Mouse (Mus musculus): ENCODE measurements around the gene Rnf186.
"Not testable (repeated sequence)": the region's sequence is repeated elsewhere in the genome, so short reads cannot be mapped to it uniquely, and the experiment has no call there.

The Rnf186 gene

DNA sequence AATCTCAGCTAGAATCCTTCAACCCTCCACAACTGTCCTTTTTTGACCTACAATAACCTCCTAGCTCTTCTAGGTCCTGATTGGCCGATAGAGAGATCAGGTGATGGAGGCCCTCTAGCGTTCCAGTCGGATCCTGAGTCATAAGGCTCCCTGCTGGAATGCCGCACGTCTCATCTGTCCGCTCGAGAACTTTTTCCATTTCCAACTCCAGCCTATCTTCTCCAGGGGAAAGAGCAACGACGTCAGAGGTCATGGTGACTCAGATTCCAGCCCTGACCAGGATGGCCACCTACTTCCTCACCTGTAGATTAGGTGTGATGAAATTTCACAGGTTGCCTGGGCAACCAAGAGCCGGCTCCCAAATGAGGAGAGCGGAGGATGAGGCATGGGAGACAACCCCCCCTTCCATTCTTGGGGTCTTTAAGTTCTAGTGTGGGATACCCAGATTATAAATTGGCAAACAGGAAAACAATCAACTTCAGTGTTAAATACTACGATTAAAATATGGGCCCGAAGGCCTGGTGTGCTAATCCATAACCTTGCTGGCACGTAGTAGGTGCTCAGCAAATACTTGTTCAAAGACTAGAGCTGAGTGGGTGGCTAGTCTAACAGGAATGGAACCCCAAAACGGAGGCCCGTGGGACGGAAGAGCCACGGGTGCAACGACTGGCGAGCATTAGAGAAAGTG, 5.4 kb downstream of the Rnf186 start:
- DNase-seq = peak; percentile 8

DNA sequence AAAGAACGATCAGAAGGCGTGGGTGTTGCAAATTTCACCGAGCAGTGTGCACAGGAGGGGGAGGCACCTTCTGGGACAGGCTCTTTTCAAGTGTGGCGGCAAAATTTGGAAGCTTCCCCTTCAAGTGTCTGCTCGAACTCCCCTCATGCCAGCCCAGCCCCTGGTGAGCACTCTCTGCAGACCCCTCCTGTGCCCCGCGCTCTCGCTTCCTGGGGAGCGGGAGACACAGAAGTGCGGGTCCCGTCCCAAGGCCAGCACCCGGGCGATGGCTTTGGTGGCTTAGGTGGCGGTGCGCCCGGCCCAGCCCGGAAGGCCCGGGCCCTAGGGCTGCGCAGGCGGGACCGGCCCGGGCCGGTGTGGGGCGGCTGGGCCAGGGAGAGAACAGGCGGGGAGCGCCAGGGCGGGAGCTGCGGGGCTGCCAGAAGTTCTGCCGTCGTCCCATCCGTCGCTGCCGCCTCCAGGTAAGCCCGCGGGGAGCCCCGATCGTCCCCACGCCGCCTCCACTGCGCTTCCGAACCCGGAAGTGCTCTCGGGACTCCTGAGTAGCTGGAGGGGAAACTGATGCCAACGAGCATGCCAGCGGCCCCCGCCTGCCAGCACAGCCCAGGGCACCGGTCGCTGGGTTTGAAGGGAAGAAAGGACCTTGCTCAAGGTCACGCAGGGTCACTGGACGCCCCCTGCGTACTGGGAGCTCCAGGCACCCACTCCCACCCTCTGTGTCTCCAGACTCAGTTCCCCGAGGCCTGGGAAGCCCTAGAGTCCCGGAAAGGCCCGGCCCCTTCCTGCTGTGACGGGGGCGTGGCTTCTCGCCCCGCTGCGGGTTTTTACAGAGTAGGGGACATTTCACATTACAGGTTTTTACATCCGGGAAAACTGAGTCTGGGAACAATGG, 6.2 kb downstream of the Rnf186 start, which contains the start of gene Tmco4:
Gene Tmco4 (plus strand): TSS at position 62 of the 892 bp plus-strand sequence.
- DNase-seq = peak; percentile 8

DNA sequence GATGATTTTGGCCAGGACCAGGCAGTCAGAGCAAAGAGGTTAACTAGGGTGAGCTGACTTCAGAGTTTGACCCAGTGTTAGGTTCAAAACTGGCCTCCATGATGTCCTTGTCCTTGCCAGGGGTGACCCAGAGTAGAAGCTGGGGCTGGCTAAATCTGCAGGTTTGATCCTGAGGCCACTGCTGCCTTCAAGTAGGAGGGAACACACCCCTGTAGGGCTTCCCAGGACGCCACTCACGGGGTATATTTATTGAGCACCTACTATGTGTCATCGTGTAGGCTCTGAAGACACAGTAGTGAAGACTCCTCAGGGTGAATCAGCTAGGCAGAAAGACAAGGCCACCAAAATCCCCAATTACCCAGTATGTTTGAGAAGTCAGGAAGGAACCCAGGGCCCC, 6.8 kb downstream of the Rnf186 start:
- no peak for DNase-seq

DNA sequence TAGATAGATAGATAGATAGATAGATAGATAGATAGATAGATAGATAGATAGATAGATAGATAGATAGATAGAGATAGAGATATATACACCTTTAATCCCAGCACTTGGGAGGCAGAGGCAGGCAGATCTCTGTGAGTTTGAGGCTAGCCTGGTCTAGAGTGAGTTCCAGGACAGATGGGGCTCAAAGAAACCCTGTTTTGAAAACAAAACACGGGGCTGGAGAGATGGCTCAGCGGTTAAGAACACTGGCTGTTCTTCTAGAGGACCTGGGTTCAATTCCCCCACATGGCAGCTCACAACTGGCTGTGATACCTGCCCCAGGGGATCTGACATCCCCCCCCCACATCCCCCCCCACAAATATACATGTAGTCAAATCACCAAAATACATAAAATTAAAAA, 7.6 kb downstream of the Rnf186 start:
- not testable (repeated sequence) for DNase-seq

DNA sequence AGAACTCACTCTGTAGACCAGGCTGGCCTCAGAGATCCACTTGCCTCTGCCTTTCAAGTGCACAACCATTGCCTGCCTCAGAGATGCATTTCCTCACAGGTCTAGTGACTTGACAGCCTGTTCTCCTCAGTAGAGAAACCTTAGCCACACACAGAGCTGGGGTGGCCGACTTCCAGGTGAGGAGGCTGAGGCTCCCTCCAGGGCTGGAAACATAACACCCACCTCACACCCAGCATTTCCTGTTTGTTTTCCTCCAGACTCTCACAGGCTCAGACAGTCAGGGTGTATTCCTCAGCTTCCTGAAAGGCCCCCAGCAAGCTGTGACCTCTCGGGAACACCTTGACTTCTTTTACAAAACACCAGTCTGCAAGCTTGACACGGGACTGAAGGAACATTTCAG, 8.3 kb downstream of the Rnf186 start:
- DNase-seq = no peak

DNA sequence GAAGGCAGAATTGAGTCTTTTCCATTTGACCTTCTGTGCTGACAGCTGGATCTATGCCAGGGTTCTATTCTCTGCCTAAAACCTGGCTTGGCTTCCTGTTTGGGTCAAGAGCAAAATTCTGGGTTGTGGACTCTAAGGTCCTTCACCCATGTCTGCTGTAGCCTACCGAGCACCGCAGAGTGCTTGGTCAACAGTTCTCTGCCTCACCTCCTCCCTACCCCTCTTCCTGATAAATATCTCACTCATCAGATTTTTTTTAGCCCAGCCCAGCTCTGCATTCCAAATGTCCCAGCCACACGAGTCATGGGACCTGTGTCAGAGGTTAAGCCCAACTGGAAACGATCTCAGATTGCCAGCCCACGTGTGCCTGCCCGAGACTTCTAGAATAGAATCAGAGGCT, 9.1 kb downstream of the Rnf186 start:
- DNase-seq = no peak

DNA sequence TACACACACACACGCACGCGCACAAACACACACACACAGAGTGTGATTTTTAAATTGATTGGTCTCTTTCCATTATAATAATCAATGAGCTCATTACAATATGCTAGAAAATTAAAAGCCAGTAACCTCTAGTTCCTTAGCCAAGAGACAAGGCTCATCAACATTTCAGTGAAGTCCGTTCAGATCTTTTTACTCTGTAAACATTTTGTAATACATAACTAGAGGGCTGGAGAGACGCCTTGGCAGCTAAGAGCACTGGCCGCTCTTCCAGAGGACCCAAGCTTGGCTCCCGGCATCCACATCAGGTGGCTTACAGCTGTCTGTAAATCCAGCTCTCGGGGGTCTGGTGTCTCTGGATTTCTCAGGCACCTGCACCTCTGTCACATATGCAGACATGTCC, 13.1 kb downstream of the Rnf186 start:
- no peak for DNase-seq

DNA sequence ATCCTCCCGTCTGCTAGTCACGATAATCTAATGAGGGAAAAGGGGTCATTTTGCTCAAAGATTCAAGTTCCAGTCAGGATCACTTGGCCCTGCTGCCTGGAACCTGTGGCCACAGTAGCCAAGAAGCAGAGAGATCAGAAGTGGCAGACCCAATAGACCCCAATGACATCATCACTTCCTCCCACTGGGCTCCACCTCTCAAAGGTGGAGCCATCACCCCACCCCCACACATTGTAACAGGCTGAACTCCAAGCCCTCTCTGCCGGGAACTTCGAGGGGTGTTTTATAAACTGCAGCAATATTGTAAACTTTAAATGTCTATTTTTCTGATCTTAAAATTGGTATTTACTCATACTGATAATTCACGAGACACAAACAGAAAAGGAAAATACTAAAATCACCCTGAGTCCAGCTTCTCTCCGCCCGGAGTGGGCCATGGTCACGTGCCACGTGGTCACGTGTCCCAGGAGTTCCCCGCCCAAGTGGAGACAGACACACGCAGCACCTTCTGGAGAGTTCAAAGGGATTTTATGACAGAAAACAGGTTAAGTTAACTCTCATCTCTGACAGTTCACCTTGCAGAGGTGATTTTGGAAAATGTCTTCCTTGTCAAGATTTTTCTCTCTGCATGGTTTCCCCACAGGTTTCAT, 14.0 kb downstream of the Rnf186 start:
- DNase-seq = no peak

DNA sequence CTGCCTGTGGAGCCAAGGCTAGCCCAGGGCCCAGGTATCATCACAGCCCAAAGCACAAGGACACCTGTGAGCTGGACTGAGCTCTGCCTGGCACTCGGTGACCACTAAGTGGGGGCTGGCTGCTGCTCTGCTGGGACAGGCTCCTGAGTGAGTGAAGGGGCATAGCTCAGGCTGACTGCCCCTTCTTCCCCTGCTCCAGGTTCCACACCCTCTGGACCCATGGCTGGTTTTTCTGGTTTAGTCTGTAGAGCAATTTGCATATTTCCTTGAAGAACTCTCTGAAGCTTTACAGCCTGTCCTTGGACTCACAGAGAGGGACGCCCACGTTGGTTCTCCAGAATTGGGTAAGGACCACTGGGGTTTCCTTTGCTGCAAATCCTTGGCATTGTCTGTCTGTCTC, 16.5 kb downstream of the Rnf186 start:
- DNase-seq = no peak

DNA sequence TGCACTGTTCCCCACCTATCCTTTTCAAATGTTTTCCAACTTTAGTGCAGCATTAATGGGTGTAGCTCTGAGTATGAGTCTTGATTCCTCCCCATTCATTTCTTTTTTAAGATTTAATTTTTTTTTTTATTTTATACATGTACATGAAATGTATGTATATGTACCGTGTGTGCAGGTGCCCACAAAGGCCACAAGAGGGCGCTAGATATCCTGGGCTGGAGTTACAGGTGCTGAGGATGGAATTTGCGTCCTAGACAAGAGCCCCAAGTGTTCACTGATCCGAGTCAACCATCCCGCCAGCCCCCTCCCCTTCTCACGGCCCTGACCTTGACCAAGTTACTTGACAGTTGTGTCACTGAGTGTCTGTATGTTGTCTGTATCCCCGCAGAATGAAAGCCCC, 17.8 kb downstream of the Rnf186 start:
- no peak for DNase-seq

DNA sequence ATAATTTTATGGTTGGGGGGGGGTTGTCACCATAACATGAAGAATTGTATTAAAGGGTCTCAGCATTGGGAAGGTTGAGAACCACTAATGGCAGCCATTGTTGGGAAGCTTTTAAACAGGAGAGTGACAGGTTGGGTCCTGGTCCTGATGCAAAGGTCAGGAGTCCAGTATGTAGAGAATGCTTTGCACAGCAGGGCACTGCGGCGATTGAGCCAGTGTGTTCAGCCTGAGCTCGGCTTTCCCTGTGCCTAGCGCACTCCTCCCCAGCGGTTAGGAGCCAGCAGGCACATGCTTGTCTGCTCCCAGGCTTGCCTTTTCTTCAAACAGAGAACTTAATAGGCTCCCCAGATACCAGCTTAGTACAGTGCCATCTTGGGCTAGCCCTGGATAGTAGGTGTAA, 19.4 kb downstream of the Rnf186 start:
- no peak for DNase-seq

DNA sequence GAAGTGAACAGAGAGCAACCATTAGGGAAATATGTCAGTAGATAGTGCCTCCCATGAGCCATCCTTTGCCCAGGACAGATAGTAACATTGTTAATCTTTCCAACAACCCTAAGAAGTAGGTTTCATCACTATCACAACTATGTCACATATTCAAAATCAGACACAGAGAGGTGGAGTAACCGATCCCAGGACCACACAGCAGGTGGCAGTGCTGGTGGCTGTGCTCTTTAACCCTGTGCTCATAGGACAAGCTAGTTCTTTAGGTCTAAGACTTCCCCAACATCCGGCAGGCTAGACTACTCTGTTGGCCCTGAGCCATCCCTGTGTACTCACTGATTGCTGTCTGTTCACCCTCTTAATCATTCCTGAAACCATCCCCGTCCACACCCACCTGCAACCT, 27.5 kb downstream of the Rnf186 start:
- DNase-seq = no peak

DNA sequence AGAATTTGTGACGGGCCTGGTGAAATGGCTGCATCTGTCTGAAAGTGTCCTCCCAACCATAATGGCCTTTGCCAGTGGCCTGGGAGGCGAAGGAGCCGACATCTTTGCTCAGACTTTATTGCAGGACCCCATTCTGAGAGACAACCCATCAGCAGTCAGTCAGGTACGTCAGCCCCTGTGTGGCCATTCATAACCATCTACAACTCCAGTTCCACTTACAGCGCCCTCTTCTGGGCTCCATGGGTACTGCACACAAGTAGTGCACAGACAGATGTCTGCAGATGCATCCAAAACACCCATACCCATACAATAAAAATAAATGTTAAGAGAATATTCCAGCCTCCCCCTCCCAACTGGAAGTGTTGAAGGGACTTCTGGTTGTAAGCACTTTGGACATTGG, 29.5 kb downstream of the Rnf186 start:
- DNase-seq = no peak

DNA sequence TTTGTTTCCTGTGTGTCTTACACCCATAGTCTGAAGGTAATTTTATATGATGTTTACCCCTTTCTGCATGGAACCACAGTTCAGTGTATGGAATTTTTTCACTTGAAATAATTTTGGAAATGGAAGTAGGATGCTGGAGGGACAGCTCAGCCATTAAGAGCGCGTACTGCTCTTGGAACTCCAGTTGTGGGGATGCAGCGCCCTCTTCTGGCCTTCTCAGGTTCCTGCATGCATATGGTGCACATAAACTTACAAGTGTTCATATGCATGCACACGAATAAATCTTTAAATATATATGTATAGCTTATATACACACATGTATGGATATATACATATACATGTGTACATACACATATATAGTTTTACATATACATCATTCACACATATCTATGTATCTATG, 30.2 kb downstream of the Rnf186 start:
- no peak for DNase-seq

DNA sequence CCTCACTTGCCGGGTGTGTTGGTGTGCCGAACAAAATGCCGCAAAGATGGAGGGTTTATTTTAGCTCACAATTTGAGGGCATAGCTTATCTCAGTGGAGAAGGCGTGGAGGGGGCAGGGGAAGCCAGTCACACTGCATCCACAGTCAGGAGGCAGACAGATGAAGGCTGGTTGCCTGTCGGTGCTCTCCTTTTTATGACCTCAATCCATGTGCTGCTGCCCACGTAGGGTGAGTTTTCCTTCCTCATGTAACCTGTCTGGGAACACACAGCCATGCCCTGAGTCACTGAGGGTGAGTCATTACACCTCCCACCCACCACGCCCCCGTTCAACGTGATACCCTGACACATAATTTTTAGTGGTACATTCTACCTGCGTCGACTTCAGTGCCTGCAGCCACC, 31.7 kb downstream of the Rnf186 start:
- no peak for DNase-seq

DNA sequence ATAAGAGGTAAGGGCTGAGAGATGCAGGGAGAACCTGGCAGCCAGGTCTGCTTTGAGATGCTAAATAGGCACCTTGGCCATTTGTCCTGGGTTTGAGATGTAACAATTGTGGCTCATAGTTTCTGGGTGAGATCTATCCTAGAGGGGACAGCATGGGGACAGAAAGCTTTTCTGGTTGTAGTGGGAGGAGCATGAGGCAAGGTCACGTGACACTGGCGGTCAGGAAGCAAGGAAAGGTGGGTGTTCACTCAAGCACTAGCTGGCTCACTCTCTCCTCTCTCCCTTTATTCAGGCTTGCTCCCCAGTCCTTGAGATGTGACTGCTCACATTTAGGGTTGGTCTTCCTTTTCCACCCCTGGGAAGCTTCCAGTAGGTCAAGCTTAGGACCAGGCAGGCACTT, 34.1 kb downstream of the Rnf186 start:
- no peak for DNase-seq

DNA sequence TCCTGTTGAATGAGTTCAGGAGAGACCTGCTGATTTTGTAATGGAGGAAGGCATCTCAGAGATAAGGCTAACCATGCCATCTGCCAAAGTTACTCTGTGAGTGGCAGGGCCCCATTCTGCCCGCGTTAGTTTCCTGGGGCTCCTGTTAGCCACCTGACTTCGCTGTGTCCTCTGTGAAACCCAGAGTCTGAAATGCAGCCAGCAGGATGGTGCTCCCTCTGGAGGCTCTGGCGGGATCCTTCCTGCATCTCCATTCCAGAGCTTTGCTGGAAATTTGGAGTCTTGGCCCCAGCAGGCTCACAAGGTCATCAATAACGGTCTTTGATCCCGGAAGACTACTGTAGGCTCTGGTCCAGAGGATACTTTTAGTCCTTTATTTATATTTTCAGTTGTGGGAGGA, 34.5 kb downstream of the Rnf186 start:
- DNase-seq = no peak

DNA sequence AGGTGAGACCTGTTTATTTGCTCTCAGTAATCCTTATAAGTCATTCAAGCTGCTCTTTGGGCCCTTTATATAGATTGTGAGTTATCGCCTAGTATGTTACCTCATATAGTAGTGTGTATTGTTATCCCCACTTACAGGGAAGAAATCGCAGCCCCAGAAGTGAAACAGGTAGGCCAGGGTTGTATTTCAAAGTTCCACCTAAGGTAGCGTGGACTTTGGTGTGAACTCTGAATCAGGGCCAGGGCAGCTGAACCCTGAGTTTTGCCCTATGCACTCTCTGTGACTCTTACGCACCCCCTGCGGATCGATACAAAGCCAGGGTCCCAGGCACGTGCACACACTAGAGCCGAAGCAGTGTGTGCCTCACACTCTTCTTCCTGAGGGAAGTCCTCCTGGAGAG, 37.2 kb downstream of the Rnf186 start:
- no peak for DNase-seq

DNA sequence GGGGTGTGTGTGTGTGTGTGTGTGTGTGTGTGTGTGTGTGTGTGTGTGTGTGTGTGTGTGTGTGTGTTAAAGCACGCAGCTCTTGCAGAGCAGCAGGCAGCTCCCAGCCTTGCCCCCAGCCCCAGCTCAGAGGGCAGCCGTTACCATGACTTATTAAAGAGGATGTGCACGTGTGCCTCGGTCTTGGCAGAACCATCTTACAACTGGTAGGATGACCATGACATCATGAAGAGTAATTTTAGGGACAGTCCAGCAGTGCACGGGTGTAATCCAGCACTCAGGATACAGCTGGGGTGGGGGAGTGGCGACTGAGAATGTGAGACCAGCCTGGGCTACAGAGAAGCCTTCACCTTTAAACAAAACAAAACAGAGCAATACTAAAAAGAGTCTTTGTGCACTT, 38.3 kb downstream of the Rnf186 start:
- DNase-seq = no peak

DNA sequence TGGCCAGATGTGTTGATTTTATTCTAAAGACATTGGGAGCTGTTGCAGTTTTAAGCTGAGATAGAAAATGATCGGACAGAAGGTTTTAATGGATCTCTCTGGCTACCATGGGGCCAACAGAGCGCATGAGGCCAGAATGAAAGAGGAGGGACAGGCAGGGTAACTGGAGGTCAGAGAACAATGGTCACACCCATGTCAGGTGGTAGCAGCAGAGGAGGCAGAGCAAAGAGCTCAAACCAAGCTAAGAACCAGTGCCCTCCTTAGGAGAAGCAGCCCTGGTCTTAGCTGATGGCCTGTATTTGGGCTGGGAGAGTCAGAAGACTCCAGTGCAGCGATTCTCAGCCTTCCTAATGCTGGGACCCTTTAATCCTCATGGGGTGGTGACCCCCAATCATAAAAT, 40.4 kb downstream of the Rnf186 start:
- no peak for DNase-seq

DNA sequence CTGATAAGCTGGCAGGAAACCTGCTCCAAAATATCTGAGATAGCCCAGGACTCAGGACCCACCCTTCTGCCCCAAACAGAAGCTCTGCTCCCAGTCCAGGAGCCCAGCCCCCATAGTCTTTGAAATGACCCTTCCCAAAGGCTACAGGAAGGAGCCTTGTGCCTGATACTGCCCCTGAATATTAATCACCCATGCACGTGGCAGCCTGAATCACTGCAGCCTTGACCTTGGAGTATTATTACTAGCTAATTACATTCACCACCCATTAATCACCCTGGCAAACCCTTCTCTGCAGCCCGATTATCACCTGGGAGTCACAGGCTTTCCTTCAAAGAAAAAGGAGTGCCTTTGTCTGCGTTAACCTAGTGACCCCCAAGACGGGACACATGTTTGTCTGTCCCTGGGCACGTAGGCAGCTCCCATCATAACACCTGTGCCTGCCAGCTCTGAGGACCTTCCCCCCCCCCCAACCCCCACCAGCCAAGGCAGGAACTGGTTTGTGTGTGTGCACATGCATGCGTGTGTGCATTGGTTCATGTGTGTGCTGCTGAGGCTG, 41.1 kb downstream of the Rnf186 start:
- no peak for DNase-seq

DNA sequence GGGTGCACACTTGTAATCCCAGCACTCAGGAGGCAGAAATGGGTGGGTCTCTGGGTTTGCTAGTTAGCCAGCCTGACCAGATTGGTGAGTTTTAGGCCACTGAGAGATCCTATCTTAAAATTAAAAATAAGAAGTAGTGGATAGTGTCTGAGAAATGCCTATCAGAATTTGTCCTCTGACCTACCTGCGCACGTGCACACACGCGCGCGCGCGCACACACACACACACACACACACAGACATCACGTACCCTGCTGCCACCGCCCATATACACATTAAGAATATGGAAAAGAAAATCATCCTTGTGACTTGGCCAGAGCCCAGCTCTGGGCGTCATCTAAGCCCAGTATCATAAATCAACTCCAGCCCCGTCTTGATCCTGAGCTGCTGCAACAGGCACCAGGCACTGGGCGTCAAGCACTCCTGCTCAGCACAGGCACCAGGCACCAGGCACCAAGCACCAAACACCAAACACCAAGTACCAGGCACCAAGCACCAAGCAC, 44.3 kb downstream of the Rnf186 start:
- DNase-seq = no peak

DNA sequence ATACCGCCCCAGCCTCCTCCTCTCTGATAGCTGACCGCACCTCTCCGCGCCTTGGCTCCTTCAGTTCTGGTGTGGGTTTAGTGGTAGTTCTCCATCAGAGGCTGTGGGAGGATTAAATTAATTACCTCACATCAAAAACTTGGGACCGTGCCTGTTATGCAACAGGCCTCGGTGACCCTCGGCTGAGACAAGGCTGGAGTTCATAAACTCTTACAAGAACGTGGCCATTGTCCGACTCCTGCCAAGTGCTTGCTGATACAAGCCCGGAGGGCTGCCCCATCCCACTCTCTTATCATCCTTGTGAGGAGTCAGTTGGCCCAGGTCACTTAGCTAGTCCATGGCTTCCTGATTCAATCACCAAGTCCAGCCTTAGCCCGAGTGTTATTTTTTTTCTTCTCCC, 46.4 kb downstream of the Rnf186 start:
- DNase-seq = no peak
